Mouse (Mus musculus): ENCODE results near the gene Akap5. TPM values are rescaled to one million over a fixed set of nuclear protein-coding genes. Genes with fewer than 3 reads are reported as not detected.

Gene Akap5
- total RNA-seq, 2 experiments from 2014 or later, result 0.31 to 0.48 TPM

DNA sequence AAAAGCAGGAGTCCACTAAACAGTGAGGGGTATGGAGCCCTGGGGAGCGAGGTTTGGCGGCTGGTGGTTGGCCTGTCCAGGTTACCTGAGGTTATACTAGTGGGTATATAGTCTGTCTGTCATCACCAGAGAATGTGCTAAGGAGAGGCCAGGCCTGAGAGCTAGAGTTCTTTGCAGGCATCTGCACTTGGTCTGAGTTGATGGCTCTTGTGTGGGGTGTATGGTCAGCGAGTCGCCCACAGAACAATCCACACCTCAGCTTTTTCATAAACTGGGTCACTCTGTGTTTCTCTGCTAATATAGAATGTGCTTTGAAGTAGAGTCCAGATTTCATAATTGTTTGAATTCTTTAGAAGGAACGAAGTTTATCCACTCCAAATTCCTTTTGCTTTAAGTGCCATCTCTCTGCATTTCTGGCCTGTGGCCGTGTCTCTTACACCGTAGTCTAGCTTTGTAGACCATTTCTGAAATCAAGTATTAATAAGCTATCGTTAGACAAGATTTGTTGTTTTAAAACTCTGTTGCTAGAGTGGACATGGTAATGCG lies 25.3 kb upstream of the Akap5 start:
- no peak overlapping the region for H3K27ac ChIP-seq
- intact Hi-C loops (cut with DNase I), result no loop called here
- H3K4me3 ChIP-seq, result no peak overlapping the region
- DNase-seq, result no peak
- no peak for TF ChIP-seq CTCF (IDR thresholded peaks at IDR 0.05)

- intact Hi-C loops (cut with DNase I), result no loop called here
- Histone ChIP-seq H3K27ac (no peak overlapping the region), H3K4me3 (no peak overlapping the region)
- no peak for DNase-seq
- no peak for TF ChIP-seq CTCF (IDR thresholded peaks at IDR 0.05)
These were observed 24.3 kb upstream of the Akap5 start for GRCm38 (mm10) chr12:76300367-76300766.

DNA sequence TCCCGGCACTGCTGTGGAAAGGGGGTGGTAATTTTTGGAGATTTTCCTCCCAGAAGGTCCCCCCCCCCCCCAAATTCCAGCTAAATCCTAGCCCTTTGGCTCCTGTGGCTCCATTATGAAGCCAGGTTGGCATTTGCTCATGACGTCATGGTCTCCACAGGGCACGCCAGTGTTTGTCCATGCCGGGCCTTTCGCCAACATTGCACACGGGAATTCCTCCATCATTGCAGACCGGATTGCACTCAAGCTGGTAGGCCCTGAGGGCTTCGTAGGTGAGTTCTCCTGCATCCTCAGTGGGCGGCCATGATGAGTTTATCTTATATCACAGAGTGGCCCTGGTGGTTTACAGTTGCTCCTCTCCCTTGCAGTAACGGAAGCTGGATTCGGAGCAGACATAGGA lies 21.2 kb upstream of the Akap5 start:
- no peak for DNase-seq
- intact Hi-C loops (cut with DNase I), result no loop called here
- TF ChIP-seq CTCF (IDR thresholded peaks at IDR 0.05), result no peak
- no peak overlapping the region for H3K4me3 ChIP-seq
- no peak overlapping the region for H3K27ac ChIP-seq

DNA sequence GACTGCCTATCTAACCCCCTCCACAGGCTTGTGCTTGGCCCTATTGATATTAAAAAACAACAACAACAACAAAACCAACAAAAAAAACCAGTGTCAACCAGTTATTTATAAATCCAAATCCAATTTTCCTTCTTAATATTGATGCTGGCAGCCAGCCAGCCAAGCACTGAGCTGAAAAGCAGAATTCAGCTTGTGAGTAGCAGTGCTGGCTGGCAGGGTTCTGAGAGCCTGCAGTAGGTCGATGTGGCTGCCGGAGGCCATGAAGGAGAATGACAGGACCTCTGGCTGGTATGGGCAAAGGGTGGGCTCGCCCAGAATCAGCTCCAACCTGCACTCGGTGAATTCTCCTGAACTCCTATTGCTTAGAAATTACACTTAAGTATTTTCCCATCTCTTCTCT lies 20.5 kb upstream of the Akap5 start:
- intact Hi-C loops (cut with DNase I), result no loop called here
- no peak for TF ChIP-seq CTCF (IDR thresholded peaks at IDR 0.05)
- Histone ChIP-seq H3K27ac (peak overlapping the region; percentile 20; the same call in 1 of the 2 replicates), H3K4me3 (no peak overlapping the region)
- peak; percentile 30 for DNase-seq

GRCm38 (mm10) chr12:76305107-76305506 lies 19.6 kb upstream of the Akap5 start:
- Histone ChIP-seq H3K4me3 (no peak overlapping the region), H3K27ac (peak overlapping the region; percentile 24; the same call in 1 of the 2 replicates)
- intact Hi-C loops (cut with DNase I), result no loop called here
- no peak for DNase-seq
- no peak for TF ChIP-seq CTCF (IDR thresholded peaks at IDR 0.05)

DNA sequence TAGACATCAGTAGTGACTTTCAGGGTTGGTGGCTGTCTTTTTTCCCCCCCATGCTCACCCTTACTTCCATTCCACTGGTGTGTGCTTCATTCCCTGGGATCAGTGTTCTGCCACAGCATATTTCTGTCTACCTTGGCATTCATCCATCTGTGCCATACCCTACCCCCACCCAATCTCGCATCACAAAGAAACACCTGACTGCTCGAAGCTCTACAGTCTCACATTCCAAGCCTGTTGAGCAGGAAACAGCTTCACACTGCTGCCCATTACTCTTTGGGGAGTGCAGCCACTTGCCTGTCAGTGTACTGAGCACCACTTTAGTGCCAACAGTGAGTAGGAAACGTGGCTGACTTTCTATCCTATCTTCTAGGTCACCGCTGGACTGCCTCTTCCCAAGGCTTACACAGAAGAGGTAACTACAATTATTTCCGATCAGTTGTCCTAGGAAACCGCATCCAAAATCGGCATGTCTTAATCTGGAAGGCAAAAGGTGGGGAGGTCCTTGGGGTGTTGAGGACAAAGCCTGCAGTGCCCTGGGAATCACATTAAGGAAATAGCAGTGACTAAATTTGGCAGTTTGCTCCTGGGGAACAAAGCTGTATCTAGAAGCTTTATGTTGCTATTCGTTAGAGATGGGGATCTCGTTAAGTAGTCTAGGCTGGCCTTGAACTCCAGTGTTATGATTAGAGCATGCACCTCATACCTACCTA lies 17.7 kb upstream of the Akap5 start:
- no peak for TF ChIP-seq CTCF (IDR thresholded peaks at IDR 0.05)
- no peak overlapping the region for H3K4me3 ChIP-seq
- no peak for DNase-seq
- intact Hi-C loops (cut with DNase I), result no loop called here
- H3K27ac ChIP-seq, result peak overlapping the region; percentile 66

DNA sequence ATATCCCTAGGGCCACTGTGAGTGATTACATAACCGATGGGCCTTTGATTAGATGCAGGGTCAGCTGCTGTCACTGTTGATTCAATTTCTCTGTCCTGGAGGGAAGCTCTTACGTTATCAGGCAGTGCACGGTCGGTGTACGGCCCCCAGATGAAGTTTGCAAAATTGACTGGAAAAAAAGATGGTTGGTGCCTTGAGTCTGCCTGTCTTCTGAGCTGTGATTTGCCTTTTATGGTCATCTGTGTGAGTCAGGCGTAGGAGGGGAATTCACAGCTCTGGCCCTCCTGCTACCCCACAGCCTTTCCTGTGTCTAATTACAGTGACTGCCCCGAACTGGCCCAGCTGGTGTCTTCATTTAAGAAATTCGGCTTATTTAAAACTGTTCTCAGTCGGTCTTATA lies 16.7 kb upstream of the Akap5 start:
- intact Hi-C loops (cut with DNase I), result no loop called here
- Histone ChIP-seq H3K27ac (peak overlapping the region; percentile 66), H3K4me3 (no peak overlapping the region)
- DNase-seq, result no peak
- TF ChIP-seq CTCF (IDR thresholded peaks at IDR 0.05), result no peak

- TF ChIP-seq CTCF (IDR thresholded peaks at IDR 0.05), result no peak
- Histone ChIP-seq H3K4me3 (no peak overlapping the region), H3K27ac (peak overlapping the region; percentile 66)
- intact Hi-C loops (cut with DNase I), result no loop called here
- DNase-seq, result no peak
These were observed 16.3 kb upstream of the Akap5 start for GRCm38 (mm10) chr12:76308436-76308835.

GRCm38 (mm10) chr12:76310007-76310406 lies 14.7 kb upstream of the Akap5 start:
- Histone ChIP-seq H3K27ac (no peak overlapping the region), H3K4me3 (no peak overlapping the region)
- intact Hi-C loops (cut with DNase I), result no loop called here
- TF ChIP-seq CTCF (IDR thresholded peaks at IDR 0.05), result no peak
- no peak for DNase-seq

GRCm38 (mm10) chr12:76310633-76311032 lies 14.1 kb upstream of the Akap5 start:
- Histone ChIP-seq H3K27ac (no peak overlapping the region), H3K4me3 (no peak overlapping the region)
- TF ChIP-seq CTCF (IDR thresholded peaks at IDR 0.05), result no peak
- no peak for DNase-seq
- intact Hi-C loops (cut with DNase I), result no loop called here

- intact Hi-C loops (cut with DNase I), result no loop called here
- no peak for TF ChIP-seq CTCF (IDR thresholded peaks at IDR 0.05)
- no peak overlapping the region for H3K4me3 ChIP-seq
- no peak for DNase-seq
- no peak overlapping the region for H3K27ac ChIP-seq
These were observed 13.5 kb upstream of the Akap5 start for GRCm38 (mm10) chr12:76311227-76311626.

DNA sequence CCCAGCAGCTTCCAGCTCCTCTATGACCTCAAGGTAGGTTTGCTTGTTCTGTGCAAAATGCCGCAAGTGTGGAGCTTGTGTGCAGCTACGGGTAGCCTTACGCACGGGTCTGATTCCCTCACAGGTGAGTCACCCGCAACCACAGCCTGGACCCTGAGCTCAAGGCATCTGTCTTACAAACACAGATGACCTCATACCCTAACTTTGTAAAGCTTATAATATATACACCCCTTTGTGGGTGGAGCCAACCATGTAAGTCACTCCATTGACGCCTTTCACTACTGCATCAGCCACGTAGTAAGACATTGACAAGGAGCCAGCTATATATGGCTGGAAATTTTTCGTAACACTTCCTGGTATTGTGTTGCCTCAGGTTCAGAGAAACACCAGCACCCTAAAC lies 12.7 kb upstream of the Akap5 start:
- Histone ChIP-seq H3K4me3 (no peak overlapping the region), H3K27ac (no peak overlapping the region)
- TF ChIP-seq CTCF (IDR thresholded peaks at IDR 0.05), result no peak
- intact Hi-C loops (cut with DNase I), result no loop called here
- DNase-seq, result no peak

DNA sequence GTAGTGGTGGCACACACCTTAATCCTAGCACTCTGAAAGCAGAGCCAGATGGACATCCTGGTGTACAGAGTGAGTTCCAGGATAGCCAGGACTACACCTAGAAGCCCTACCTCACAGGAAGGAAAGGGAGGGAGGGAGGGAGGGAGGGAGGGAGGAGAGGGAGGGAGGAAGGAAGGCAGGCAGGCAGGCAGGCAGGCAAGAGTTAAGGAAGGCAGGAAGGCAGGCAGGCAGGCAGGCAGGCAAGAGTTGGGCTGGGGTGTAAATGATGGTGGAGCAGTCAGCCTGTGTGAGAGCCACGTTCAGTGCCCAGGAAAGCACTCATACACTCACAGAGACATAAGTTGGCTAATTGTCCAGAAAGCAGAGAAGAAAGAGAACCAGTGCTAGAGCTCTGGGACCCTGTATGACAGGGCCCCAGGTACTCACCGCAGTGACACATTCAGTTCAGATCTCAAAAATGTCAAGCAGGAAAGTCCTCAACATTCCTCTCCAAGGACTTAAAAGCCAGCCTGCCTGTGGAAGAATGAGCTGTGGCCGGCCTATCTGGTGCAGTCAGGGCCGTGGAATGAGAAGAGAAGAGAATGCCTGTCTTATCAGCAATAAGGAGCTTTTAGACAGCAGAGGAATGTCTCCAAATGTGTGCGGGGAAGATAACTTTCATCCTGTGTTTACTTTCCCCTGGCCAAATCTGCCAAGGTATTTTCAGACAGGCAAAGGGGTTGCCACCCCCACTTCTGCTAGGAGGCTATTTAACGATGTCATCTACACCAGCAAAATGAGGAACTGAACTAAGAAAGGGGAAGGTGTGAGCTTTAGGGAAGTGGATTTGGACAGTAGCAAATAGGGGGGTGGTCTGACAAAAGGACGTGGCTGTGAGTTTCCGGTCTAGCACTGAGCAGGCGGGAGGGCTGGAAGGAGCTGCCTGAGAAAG lies 6.1 kb upstream of the Akap5 start:
- H3K27ac ChIP-seq, result no peak overlapping the region; the same call in 1 of the 2 replicates
- TF ChIP-seq CTCF (IDR thresholded peaks at IDR 0.05), result no peak
- intact Hi-C loops (cut with DNase I), result no loop called here

More for the DNA sequence above, 6.1 kb upstream of the Akap5 start:
- DNase-seq, result no peak
- no peak overlapping the region for H3K4me3 ChIP-seq
